Mouse (Mus musculus) bone marrow, adult 2 months (tissue): ENCODE results near the gene Hc.

Experiments used
- CTCF ChIP-seq: fragments of 200-500 bp; IDR thresholded peaks from 2 replicates; pipeline ENCODE4 v1.5.1; 2011; ENCODE audit warnings: low read length, control low read depth; ENCODE audit not compliant: control insufficient read depth, insufficient read depth
- POLR2A ChIP-seq: fragments of 200-500 bp; IDR thresholded peaks from 2 replicates; pipeline ENCODE4 v1.6.1; 2011; ENCODE audit warnings: low read depth, mild to moderate bottlenecking, control low read depth, low read length, borderline replicate concordance; ENCODE audit not compliant: control insufficient read depth

DNA sequence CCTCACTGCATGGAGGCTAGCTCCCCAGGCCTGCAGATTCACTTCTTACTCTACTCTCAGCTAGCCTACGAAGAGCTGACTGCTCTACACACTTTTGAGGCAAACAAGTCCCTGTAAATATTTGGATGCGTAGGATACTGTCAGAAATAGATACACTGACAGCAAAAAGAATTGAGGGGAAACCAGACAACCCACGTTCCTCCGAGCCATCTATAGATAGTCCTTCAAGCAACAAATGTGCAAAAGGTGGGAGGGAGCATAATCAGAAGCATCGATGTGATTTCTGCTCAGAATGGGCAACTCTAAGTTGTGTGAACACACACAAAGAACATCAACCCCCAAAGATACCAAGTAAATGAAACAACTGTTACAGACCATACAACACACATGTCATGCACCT is 64.7 kb downstream of the Hc start:
- no peak for TF ChIP-seq CTCF
- no peak for TF ChIP-seq POLR2A
